Mouse (Mus musculus): Measurements from ENCODE around the gene Chek2. TPM values are rescaled to one million over a fixed set of nuclear protein-coding genes. Genes with fewer than 3 reads are reported as not detected.

Gene Chek2
- total RNA-seq (2012; rRNA removed), result 43.4 and 46.6 TPM in 2 replicates

- Histone ChIP-seq H3K4me3 (ENCODE audit: insufficient read depth in 1 of 2, low read depth in 1 of 2, low read length in 2 of 2, poor library complexity in 1 of 2, severe bottlenecking in 1 of 2) (peak within 1 kb of the TSS; percentile 87 to 98), H3K4me1 (ENCODE audit: control insufficient read depth in 2 of 2, insufficient read depth in 2 of 2, low read length in 2 of 2, poor library complexity in 1 of 2) (peaks cover 0 to 6% of the 10 kb centered on the region in 2 experiments; a peak in 1 of 4 replicates), H3K27ac (ENCODE audit: insufficient read depth, low read depth, low read length, poor library complexity, severe bottlenecking) (peak within 1 kb of the TSS; percentile 65), H3K9ac (ENCODE audit: insufficient read depth, low read depth, low read length, poor library complexity, severe bottlenecking) (peak within 1 kb of the TSS; percentile 95), H3K9me3 (ENCODE audit: control insufficient read depth, insufficient read depth, low read depth, low read length) (no peaks in the 10 kb centered on the region), H3K36me3 (ENCODE audit: control insufficient read depth, insufficient read depth, low read length, poor library complexity, severe bottlenecking) (peaks cover 17% of the 10 kb centered on the region)
- TF ChIP-seq ZNF384 (IDR thresholded peaks at IDR 0.05; ENCODE audit: low read depth, low read length) (no peak), CHD2 (IDR thresholded peaks at IDR 0.05; ENCODE audit: low read depth, low read length) (peak; percentile 85), HCFC1 (IDR thresholded peaks at IDR 0.05; ENCODE audit: borderline replicate concordance, insufficient read depth, low read length) (peak; percentile 98)
- peak; percentile 99 for DNase-seq (ENCODE audit: low read depth, low spot score)
- in situ Hi-C loops (cut with MboI; ENCODE audit: low sequenced_read_pairs in 2 of 2, unreplicated experiment in 2 of 2), result no loop called here
These were observed at the start of gene Chek2, which contains the start of gene Hscb for GRCm38 (mm10) chr5:110839678-110840365. Gene Chek2, plus strand, starts transcription at chr5:110839979. Gene Hscb, minus strand, starts transcription at chr5:110839777.

GRCm38 (mm10) chr5:110794363-110794762 is 45.4 kb upstream of the Chek2 start:
- H3K27ac ChIP-seq (ENCODE audit: insufficient read depth, low read depth, low read length, poor library complexity, severe bottlenecking), result no peak overlapping the region; the same call in 1 of the 2 replicates
- DNase-seq (ENCODE audit: low read depth, low spot score), result no peak
- no peak overlapping the region for H3K4me3 ChIP-seq (ENCODE audit: insufficient read depth in 1 of 2, low read depth in 1 of 2, low read length in 2 of 2, poor library complexity in 1 of 2, severe bottlenecking in 1 of 2)
- H3K9me3 ChIP-seq (ENCODE audit: control insufficient read depth, insufficient read depth, low read depth, low read length), result no peaks in the 10 kb centered on the region
- peaks cover 92% of the 10 kb centered on the region for H3K36me3 ChIP-seq (ENCODE audit: control insufficient read depth, insufficient read depth, low read length, poor library complexity, severe bottlenecking)
- TF ChIP-seq MAFK (IDR thresholded peaks at IDR 0.05; ENCODE audit: insufficient read depth, low read depth, low read length) (no peak), ZNF384 (IDR thresholded peaks at IDR 0.05; ENCODE audit: low read depth, low read length) (no peak), CHD2 (IDR thresholded peaks at IDR 0.05; ENCODE audit: low read depth, low read length) (no peak), ZC3H11A (IDR thresholded peaks at IDR 0.05; ENCODE audit: borderline replicate concordance, low read depth, low read length) (no peak), HCFC1 (IDR thresholded peaks at IDR 0.05; ENCODE audit: borderline replicate concordance, insufficient read depth, low read length) (no peak)
- no peak overlapping the region for H3K9ac ChIP-seq (ENCODE audit: insufficient read depth, low read depth, low read length, poor library complexity, severe bottlenecking)
- H3K4me1 ChIP-seq (ENCODE audit: control insufficient read depth in 2 of 2, insufficient read depth in 2 of 2, low read length in 2 of 2, poor library complexity in 1 of 2), result peaks cover 0 to 7% of the 10 kb centered on the region in 2 experiments; a peak in 1 of 4 replicates
- in situ Hi-C loops (cut with MboI; ENCODE audit: low sequenced_read_pairs in 2 of 2, unreplicated experiment in 2 of 2), result no loop called here

- in situ Hi-C loops (cut with MboI; ENCODE audit: low sequenced_read_pairs in 2 of 2, unreplicated experiment in 2 of 2), result no loop called here
- Histone ChIP-seq H3K27ac (ENCODE audit: insufficient read depth, low read depth, low read length, poor library complexity, severe bottlenecking) (no peak overlapping the region), H3K4me3 (ENCODE audit: insufficient read depth in 1 of 2, low read depth in 1 of 2, low read length in 2 of 2, poor library complexity in 1 of 2, severe bottlenecking in 1 of 2) (no peak overlapping the region), H3K36me3 (ENCODE audit: control insufficient read depth, insufficient read depth, low read length, poor library complexity, severe bottlenecking) (peaks cover 92% of the 10 kb centered on the region), H3K9me3 (ENCODE audit: control insufficient read depth, insufficient read depth, low read depth, low read length) (no peaks in the 10 kb centered on the region), H3K4me1 (ENCODE audit: control insufficient read depth in 2 of 2, insufficient read depth in 2 of 2, low read length in 2 of 2, poor library complexity in 1 of 2) (peaks cover 4 to 31% of the 10 kb centered on the region in 2 experiments; a peak in 3 of 4 replicates), H3K9ac (ENCODE audit: insufficient read depth, low read depth, low read length, poor library complexity, severe bottlenecking) (no peak overlapping the region)
- no peak for DNase-seq (ENCODE audit: low read depth, low spot score)
- TF ChIP-seq ZNF384 (IDR thresholded peaks at IDR 0.05; ENCODE audit: low read depth, low read length), result no peak
- TF ChIP-seq HCFC1 (IDR thresholded peaks at IDR 0.05; ENCODE audit: borderline replicate concordance, insufficient read depth, low read length), result no peak
- TF ChIP-seq ZC3H11A (IDR thresholded peaks at IDR 0.05; ENCODE audit: borderline replicate concordance, low read depth, low read length), result no peak
- TF ChIP-seq MAFK (IDR thresholded peaks at IDR 0.05; ENCODE audit: insufficient read depth, low read depth, low read length), result no peak
- no peak for TF ChIP-seq CHD2 (IDR thresholded peaks at IDR 0.05; ENCODE audit: low read depth, low read length)
These were observed 42.1 kb upstream of the Chek2 start for GRCm38 (mm10) chr5:110797696-110798095.

- H3K27ac ChIP-seq (ENCODE audit: insufficient read depth, low read depth, low read length, poor library complexity, severe bottlenecking), result peak overlapping the region; percentile 18
- H3K36me3 ChIP-seq (ENCODE audit: control insufficient read depth, insufficient read depth, low read length, poor library complexity, severe bottlenecking), result peaks cover 64% of the 10 kb centered on the region
- H3K4me1 ChIP-seq (ENCODE audit: control insufficient read depth in 2 of 2, insufficient read depth in 2 of 2, low read length in 2 of 2, poor library complexity in 1 of 2), result peaks cover 19 to 42% of the 10 kb centered on the region in 2 experiments
- H3K4me3 ChIP-seq (ENCODE audit: insufficient read depth in 1 of 2, low read depth in 1 of 2, low read length in 2 of 2, poor library complexity in 1 of 2, severe bottlenecking in 1 of 2), result no peak overlapping the region
- DNase-seq (ENCODE audit: low read depth, low spot score), result no peak
- H3K9ac ChIP-seq (ENCODE audit: insufficient read depth, low read depth, low read length, poor library complexity, severe bottlenecking), result peak overlapping the region; percentile 22
- no peaks in the 10 kb centered on the region for H3K9me3 ChIP-seq (ENCODE audit: control insufficient read depth, insufficient read depth, low read depth, low read length)
- in situ Hi-C loops (cut with MboI; ENCODE audit: low sequenced_read_pairs in 2 of 2, unreplicated experiment in 2 of 2), result no loop called here
- TF ChIP-seq MAFK (IDR thresholded peaks at IDR 0.05; ENCODE audit: insufficient read depth, low read depth, low read length), result no peak
These were observed 38.6 kb upstream of the Chek2 start for GRCm38 (mm10) chr5:110801036-110801624.
